Mouse (Mus musculus) adipose tissue, adult 10 weeks (tissue): ENCODE measurements around the gene Tmem72. TPM values are rescaled to one million over a fixed set of nuclear protein-coding genes. Genes with fewer than 3 reads are reported as not detected.

Experiments
- polyA plus RNA-seq: library from polyadenylated mRNA; stranded (reverse); fragments of 350-450 nt; fragmentation: Illumina TruSeq; extraction: RNeasy Lipid Tissue Mini Kit (QIAGEN cat#74804); gene quantifications from one replicate; pipeline ENCODE4 v1.2.3, GENCODE M21; 2014; ENCODE audit warnings: low read depth, low replicate concordance

Tmem72 gene
- polyA plus RNA-seq: not detected

DNA sequence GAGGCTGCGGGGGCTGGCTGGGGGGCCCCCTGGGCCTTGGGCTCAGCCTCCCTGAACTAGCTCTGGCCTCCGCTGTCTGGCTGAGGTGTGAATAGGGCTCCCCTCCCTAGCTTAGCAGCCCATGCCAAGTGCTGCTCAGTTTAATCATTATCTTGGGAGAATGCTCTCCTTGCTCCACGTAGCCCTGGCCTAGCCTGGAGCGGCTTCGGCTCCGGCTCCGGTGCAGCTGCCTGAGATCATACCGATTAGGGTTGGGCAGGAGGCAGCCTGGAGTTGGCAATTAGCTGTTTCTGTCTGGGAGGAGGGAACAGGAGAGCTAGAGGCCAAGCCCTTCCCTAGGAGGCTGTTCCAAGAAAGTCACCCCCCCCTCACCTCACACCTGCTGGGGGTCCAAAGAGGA, at the start of gene Tmem72:
Gene Tmem72, minus strand, starts transcription at position 248 of the 400 bp plus-strand sequence.

DNA sequence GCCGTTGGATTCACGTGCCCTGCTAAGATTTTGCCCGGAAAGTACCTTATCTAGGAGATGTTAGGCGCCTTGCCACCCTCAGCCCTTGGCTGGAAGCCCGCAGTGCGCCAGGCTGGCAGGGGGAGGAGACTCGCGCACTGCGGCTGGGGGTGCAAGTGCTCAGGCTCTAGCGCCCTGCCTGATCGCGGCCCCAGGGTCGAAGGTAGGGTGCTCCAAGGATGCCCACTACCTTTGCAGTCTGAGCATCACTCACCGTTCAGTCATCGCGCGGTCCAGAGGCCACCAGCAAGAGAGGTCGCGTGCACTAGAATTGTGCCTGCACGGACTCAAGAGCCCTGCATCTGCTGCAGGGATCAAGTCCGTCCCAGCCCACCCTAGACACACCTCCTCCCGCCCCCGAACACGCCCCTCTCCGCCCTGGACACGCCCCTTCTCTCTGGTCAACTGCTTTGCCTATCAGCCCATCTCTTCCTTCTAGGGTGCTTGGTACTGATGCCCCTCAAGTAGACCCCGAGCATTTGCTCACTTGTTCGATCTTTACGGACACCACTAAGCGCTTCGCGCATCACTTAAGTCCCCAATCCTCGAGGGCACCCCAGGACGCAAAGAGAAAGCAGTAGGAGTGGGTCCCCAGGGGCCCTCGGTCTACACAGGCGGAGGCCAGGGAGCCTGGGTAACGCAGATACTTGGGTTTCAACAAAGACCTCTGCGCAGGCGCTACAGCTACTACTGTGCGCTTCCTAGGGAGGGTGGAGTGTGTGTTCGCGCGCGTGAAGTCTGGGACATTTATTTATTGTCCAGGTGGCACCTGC, 43.0 kb downstream of the Tmem72 start, which contains the start of gene Rassf4:
Gene Rassf4, minus strand, starts transcription at position 482 of the 812 bp plus-strand sequence.

GRCm38 (mm10) chr6:116650406-116650805, 66.3 kb downstream of the Tmem72 start, which contains the start of gene Depp1:
TSS of gene Depp1 (plus strand) at chr6:116650609.

Other genes starting within 250 kb of the Tmem72 start
- not detected for gene Olfr211, start 227.8 kb downstream of the Tmem72 start, polyA plus RNA-seq
- gene Olfr212, start 210.4 kb downstream of the Tmem72 start, polyA plus RNA-seq: not detected
- gene Olfr213, start 178.5 kb downstream of the Tmem72 start, polyA plus RNA-seq: not detected
- not detected for gene Gm5580, start 165.8 kb downstream of the Tmem72 start, polyA plus RNA-seq
- not detected for gene Olfr214, start 162.7 kb downstream of the Tmem72 start, polyA plus RNA-seq
- gene Olfr215, start 132.7 kb downstream of the Tmem72 start, polyA plus RNA-seq: not detected
- 16.1 TPM for gene Zfp422, start 87.9 kb downstream of the Tmem72 start, polyA plus RNA-seq
- 41.0 TPM for gene Depp1, start 66.3 kb downstream of the Tmem72 start, polyA plus RNA-seq
- gene Rassf4, start 43.0 kb downstream of the Tmem72 start, polyA plus RNA-seq: 13.8 TPM